ENCODE assay signal across 7 mouse cellular contexts in genomic region chr19:46318031-46318471, GRCm38 (mm10). TPM values are rescaled to one million over a fixed set of nuclear protein-coding genes. Genes with fewer than 3 reads are reported as not detected.
A peak's percentile ranks its signal among the peaks of the same experiment; 100 is the strongest.
DNase-seq lines count a peak whose midpoint lies in the region; ATAC-seq and TF ChIP-seq lines count a peak whose summit lies in the region.

No protein-coding gene starts in this region.

- no peak for DNase-seq in neural tube, embryonic 11.5 days (ENCODE audit: low spot score)
- no peak for DNase-seq in neural tube, embryonic 10.5 days (ENCODE audit: extremely low spot score, low spot score)
- DNase-seq in cerebellum, adult 9-11 months: peak; percentile 75
- no peak for DNase-seq in intestine, embryonic 14.5 days (ENCODE audit: low spot score)
- peak; percentile 14 for DNase-seq in liver, postnatal 0 days

- WGBS in neural tube, embryonic 11.5 days: 2% methylated on average over 33 of the region's 42 CpGs
- 2% methylated on average over 41 of the region's 42 CpGs for WGBS in forebrain, embryonic 15.5 days
- under 1% methylated on average over 35 of the region's 42 CpGs for WGBS in intestine, embryonic 14.5 days
- 3% methylated on average over 30 of the region's 42 CpGs for WGBS in liver, postnatal 0 days (ENCODE audit: insufficient replicate concordance)
- WGBS in stomach, embryonic 16.5 days: 2% methylated on average over 39 of the region's 42 CpGs

- peaks cover 81% of the 10 kb centered on the region for H3K27me3 ChIP-seq in neural tube, embryonic 11.5 days (ENCODE audit: control insufficient read depth, insufficient read depth, low read length)
- H3K27me3 ChIP-seq in forebrain, embryonic 15.5 days: peaks cover 67% of the 10 kb centered on the region
- peaks cover 45% of the 10 kb centered on the region for H3K27me3 ChIP-seq in intestine, embryonic 14.5 days (replicated peaks; ENCODE audit: control insufficient read depth, insufficient read depth, low read length)
- peaks cover 87% of the 10 kb centered on the region for H3K27me3 ChIP-seq in liver, postnatal 0 days (ENCODE audit: insufficient read depth, low read length)
- H3K27me3 ChIP-seq in stomach, embryonic 16.5 days (ENCODE audit: control insufficient read depth, insufficient read depth, low read length): peaks cover 44% of the 10 kb centered on the region

- peak overlapping the region; percentile 40 for H3K4me3 ChIP-seq in neural tube, embryonic 11.5 days (ENCODE audit: low read depth, low read length)
- H3K4me3 ChIP-seq in forebrain, embryonic 15.5 days: peak overlapping the region; percentile 48
- peak overlapping the region; percentile 66 for H3K4me3 ChIP-seq in intestine, embryonic 14.5 days (ENCODE audit: low read depth, low read length)
- peak overlapping the region; percentile 35; the same call in 1 of the 2 replicates for H3K4me3 ChIP-seq in liver, postnatal 0 days (ENCODE audit: low read depth, low read length)
- H3K4me3 ChIP-seq in stomach, embryonic 16.5 days (replicated peaks; ENCODE audit: low read length): peak overlapping the region; percentile 52

- no peak overlapping the region for H3K27ac ChIP-seq in neural tube, embryonic 11.5 days (ENCODE audit: low read depth, low read length)
- H3K27ac ChIP-seq in forebrain, embryonic 15.5 days (replicated peaks): 0 out of 2 replicates have a peak overlapping the region, but pooled peaks have one; percentile 28
- peak overlapping the region; percentile 90 for H3K27ac ChIP-seq in intestine, embryonic 14.5 days (ENCODE audit: low read depth)
- no peak overlapping the region for H3K27ac ChIP-seq in liver, postnatal 0 days (ENCODE audit: low read depth)
- peak overlapping the region; percentile 89; the same call in 1 of the 2 replicates for H3K27ac ChIP-seq in stomach, embryonic 16.5 days (ENCODE audit: low read length)

- H3K9me3 ChIP-seq in neural tube, embryonic 11.5 days (ENCODE audit: control insufficient read depth, low read length): no peaks in the 10 kb centered on the region
- no peaks in the 10 kb centered on the region for H3K9me3 ChIP-seq in forebrain, embryonic 15.5 days
- no peaks in the 10 kb centered on the region for H3K9me3 ChIP-seq in intestine, embryonic 14.5 days (ENCODE audit: control insufficient read depth, low read length)
- H3K9me3 ChIP-seq in liver, postnatal 0 days (ENCODE audit: low read length): no peaks in the 10 kb centered on the region
- H3K9me3 ChIP-seq in stomach, embryonic 16.5 days (replicated peaks; ENCODE audit: control insufficient read depth, low read length): no peaks in the 10 kb centered on the region

- peak overlapping the region; percentile 49 for H3K4me2 ChIP-seq in neural tube, embryonic 11.5 days (ENCODE audit: low read depth)
- H3K4me2 ChIP-seq in forebrain, embryonic 15.5 days (replicated peaks): peak overlapping the region; percentile 59
- H3K4me2 ChIP-seq in intestine, embryonic 14.5 days (ENCODE audit: low read length): peak overlapping the region; percentile 61
- H3K4me2 ChIP-seq in liver, postnatal 0 days (ENCODE audit: low read depth, low read length): peak overlapping the region; percentile 57
- H3K4me2 ChIP-seq in stomach, embryonic 16.5 days (ENCODE audit: low read depth, low read length): peak overlapping the region; percentile 61

- peak overlapping the region; percentile 11; the same call in 1 of the 2 replicates for H3K9ac ChIP-seq in neural tube, embryonic 11.5 days (ENCODE audit: low read length)
- H3K9ac ChIP-seq in forebrain, embryonic 15.5 days (replicated peaks): peak overlapping the region; percentile 60
- peak overlapping the region; percentile 76 for H3K9ac ChIP-seq in intestine, embryonic 14.5 days (ENCODE audit: low read length)
- H3K9ac ChIP-seq in liver, postnatal 0 days (replicated peaks): no peak overlapping the region; the same call in 1 of the 2 replicates
- peak overlapping the region; percentile 76 for H3K9ac ChIP-seq in stomach, embryonic 16.5 days (ENCODE audit: low read length)

- H3K36me3 ChIP-seq in neural tube, embryonic 11.5 days (ENCODE audit: control insufficient read depth, insufficient read depth, low read length): no peaks in the 10 kb centered on the region
- peaks cover 7% of the 10 kb centered on the region; the same call in 1 of the 2 replicates for H3K36me3 ChIP-seq in forebrain, embryonic 15.5 days
- H3K36me3 ChIP-seq in intestine, embryonic 14.5 days (ENCODE audit: control insufficient read depth, insufficient read depth, low read length): peaks cover 2% of the 10 kb centered on the region; the same call in 1 of the 2 replicates
- no peaks in the 10 kb centered on the region for H3K36me3 ChIP-seq in liver, postnatal 0 days (replicated peaks; ENCODE audit: insufficient read depth, low read length)
- no peaks in the 10 kb centered on the region for H3K36me3 ChIP-seq in stomach, embryonic 16.5 days (ENCODE audit: control insufficient read depth, insufficient read depth, low read length)

- peaks cover 19% of the 10 kb centered on the region for H3K4me1 ChIP-seq in neural tube, embryonic 11.5 days (ENCODE audit: control insufficient read depth, insufficient read depth, low read length)
- H3K4me1 ChIP-seq in forebrain, embryonic 15.5 days: peaks cover 65% of the 10 kb centered on the region
- H3K4me1 ChIP-seq in intestine, embryonic 14.5 days (replicated peaks; ENCODE audit: control insufficient read depth, insufficient read depth, low read length): peaks cover 59% of the 10 kb centered on the region
- H3K4me1 ChIP-seq in liver, postnatal 0 days (ENCODE audit: insufficient read depth): peaks cover 42% of the 10 kb centered on the region
- peaks cover 55% of the 10 kb centered on the region for H3K4me1 ChIP-seq in stomach, embryonic 16.5 days (ENCODE audit: control insufficient read depth, insufficient read depth, low read length)

- ATAC-seq in neural tube, embryonic 11.5 days (ENCODE audit: insufficient read depth, low FRiP score, low TSS enrichment): no peak
- ATAC-seq in forebrain, embryonic 15.5 days (replicated peaks): peak; percentile 14; the same call in 1 of the 2 replicates
- peak; percentile 17; the same call in 1 of the 2 replicates for ATAC-seq in intestine, embryonic 14.5 days (replicated peaks; ENCODE audit: low FRiP score, low TSS enrichment, low read depth)
- ATAC-seq in liver, postnatal 0 days: no peak
- peak; percentile 45; the same call in 1 of the 2 replicates for ATAC-seq in stomach, embryonic 16.5 days (ENCODE audit: insufficient read depth, low FRiP score)

- TF ChIP-seq EP300 in liver, postnatal 0 days (IDR thresholded peaks at IDR 0.05; ENCODE audit: low read depth): no peak

- TF ChIP-seq CTCF in liver, postnatal 0 days (IDR thresholded peaks at IDR 0.05; ENCODE audit: low read depth): no peak

RNA-seq across cellular contexts. Expression of gene Psd, which starts 8.9 kb away (rescaled TPM):
- polyA plus RNA-seq in neural tube, embryonic 11.5 days (2014; fragmentation: Nextera tagmentation; extraction: Ambion mirVana): 10.9 and 12.7 TPM in 2 replicates
- polyA plus RNA-seq in forebrain, embryonic 15.5 days (2015; fragmentation: Nextera tagmentation; extraction: Ambion mirVana): 78.2 and 79.9 TPM in 2 replicates
- 36.4 and 43.9 TPM in 2 replicates for polyA plus RNA-seq in intestine, embryonic 14.5 days (2014; fragmentation: Nextera tagmentation; extraction: Ambion mirVana)
- polyA plus RNA-seq in liver, postnatal 0 days (2015; fragmentation: Nextera tagmentation; extraction: Ambion mirVana): 1.9 and 2.0 TPM in 2 replicates
- 22.1 and 23.0 TPM in 2 replicates for polyA plus RNA-seq in stomach, embryonic 16.5 days (2015; fragmentation: Nextera tagmentation; extraction: Ambion mirVana)

RNA-seq across cellular contexts. Expression of gene Fbxl15, which starts 9.9 kb away (rescaled TPM):
- 22.0 and 24.5 TPM in 2 replicates for polyA plus RNA-seq in neural tube, embryonic 11.5 days (2014; fragmentation: Nextera tagmentation; extraction: Ambion mirVana)
- 37.5 and 40.2 TPM in 2 replicates for polyA plus RNA-seq in forebrain, embryonic 15.5 days (2015; fragmentation: Nextera tagmentation; extraction: Ambion mirVana)
- polyA plus RNA-seq in intestine, embryonic 14.5 days (2014; fragmentation: Nextera tagmentation; extraction: Ambion mirVana): 17.5 and 17.7 TPM in 2 replicates
- 8.6 and 8.8 TPM in 2 replicates for polyA plus RNA-seq in liver, postnatal 0 days (2015; fragmentation: Nextera tagmentation; extraction: Ambion mirVana)
- polyA plus RNA-seq in stomach, embryonic 16.5 days (2015; fragmentation: Nextera tagmentation; extraction: Ambion mirVana): 14.1 and 16.0 TPM in 2 replicates

RNA-seq across cellular contexts. Expression of gene Nfkb2, which starts 13.9 kb away (rescaled TPM):
- polyA plus RNA-seq in neural tube, embryonic 11.5 days (2014; fragmentation: Nextera tagmentation; extraction: Ambion mirVana): 4.1 and 4.3 TPM in 2 replicates
- polyA plus RNA-seq in forebrain, embryonic 15.5 days (2015; fragmentation: Nextera tagmentation; extraction: Ambion mirVana): 1.9 and 2.2 TPM in 2 replicates
- polyA plus RNA-seq in intestine, embryonic 14.5 days (2014; fragmentation: Nextera tagmentation; extraction: Ambion mirVana): 7.9 and 9.2 TPM in 2 replicates
- 2.9 and 3.5 TPM in 2 replicates for polyA plus RNA-seq in liver, postnatal 0 days (2015; fragmentation: Nextera tagmentation; extraction: Ambion mirVana)
- 10.2 and 10.4 TPM in 2 replicates for polyA plus RNA-seq in stomach, embryonic 16.5 days (2015; fragmentation: Nextera tagmentation; extraction: Ambion mirVana)

RNA-seq across cellular contexts. Expression of gene Cuedc2, which starts 20.5 kb away (rescaled TPM):
- 263 and 274 TPM in 2 replicates for polyA plus RNA-seq in neural tube, embryonic 11.5 days (2014; fragmentation: Nextera tagmentation; extraction: Ambion mirVana)
- polyA plus RNA-seq in forebrain, embryonic 15.5 days (2015; fragmentation: Nextera tagmentation; extraction: Ambion mirVana): 351 and 362 TPM in 2 replicates
- polyA plus RNA-seq in intestine, embryonic 14.5 days (2014; fragmentation: Nextera tagmentation; extraction: Ambion mirVana): 154 and 176 TPM in 2 replicates
- polyA plus RNA-seq in liver, postnatal 0 days (2015; fragmentation: Nextera tagmentation; extraction: Ambion mirVana): 52.4 and 53.8 TPM in 2 replicates
- 131 and 133 TPM in 2 replicates for polyA plus RNA-seq in stomach, embryonic 16.5 days (2015; fragmentation: Nextera tagmentation; extraction: Ambion mirVana)

RNA-seq across cellular contexts. Expression of gene Mfsd13a, which starts 22.9 kb away (rescaled TPM):
- 6.8 and 7.3 TPM in 2 replicates for polyA plus RNA-seq in neural tube, embryonic 11.5 days (2014; fragmentation: Nextera tagmentation; extraction: Ambion mirVana)
- 8.7 and 9.3 TPM in 2 replicates for polyA plus RNA-seq in forebrain, embryonic 15.5 days (2015; fragmentation: Nextera tagmentation; extraction: Ambion mirVana)
- 12.3 and 12.7 TPM in 2 replicates for polyA plus RNA-seq in intestine, embryonic 14.5 days (2014; fragmentation: Nextera tagmentation; extraction: Ambion mirVana)
- 3.4 and 3.9 TPM in 2 replicates for polyA plus RNA-seq in liver, postnatal 0 days (2015; fragmentation: Nextera tagmentation; extraction: Ambion mirVana)
- 13.8 and 16.8 TPM in 2 replicates for polyA plus RNA-seq in stomach, embryonic 16.5 days (2015; fragmentation: Nextera tagmentation; extraction: Ambion mirVana)

Comparison
In these comparisons a context has a peak if more than half of its experiments do, and no peak if none do; other contexts are left out.
1. ATAC-seq: peak in forebrain, embryonic 15.5 days (single experiment), intestine, embryonic 14.5 days (single experiment) and stomach, embryonic 16.5 days (single experiment); none in neural tube, embryonic 11.5 days (single experiment) and liver, postnatal 0 days (single experiment).
2. DNase-seq: peak in cerebellum, adult 9-11 months (single experiment) and liver, postnatal 0 days (single experiment); none in neural tube, embryonic 11.5 days (single experiment), neural tube, embryonic 10.5 days (single experiment) and intestine, embryonic 14.5 days (single experiment).
3. H3K27ac ChIP-seq: peak in forebrain, embryonic 15.5 days (single experiment), intestine, embryonic 14.5 days (single experiment) and stomach, embryonic 16.5 days (single experiment); none in neural tube, embryonic 11.5 days (single experiment) and liver, postnatal 0 days (single experiment).
4. Peak in every context shown above with its lines, with median percentiles within 50 percentile points of each other: H3K4me2 ChIP-seq and H3K4me3 ChIP-seq.